In genomic region chr4:148805161-148805810, GRCm38 (mm10) we compare ENCODE assay signal across 8 mouse cellular contexts. TPM values are rescaled to one million over a fixed set of nuclear protein-coding genes. Genes with fewer than 3 reads are reported as not detected.
DNase-seq lines count a peak whose midpoint lies in the region; ATAC-seq lines count a peak whose summit lies in the region.

No protein-coding gene starts in this region.

- peak overlapping the region; percentile 100 for H3K4me2 ChIP-seq in embryonic facial prominence, embryonic 14.5 days (ENCODE audit: low read depth, low read length)
- peak overlapping the region; percentile 100 for H3K4me2 ChIP-seq in limb, embryonic 15.5 days
- peak overlapping the region; percentile 86 for H3K4me2 ChIP-seq in neural tube, embryonic 13.5 days

- peak; percentile 23 to 26 for DNase-seq in cerebellum, postnatal 10 days
- no peak for DNase-seq in cerebellum, postnatal 36 days
- DNase-seq in embryonic facial prominence, embryonic 14.5 days (ENCODE audit: low spot score): no peak
- peak; percentile 54 for DNase-seq in heart, postnatal 4 days
- DNase-seq in thymus, adult 18-20 months: no peak
- no peak for DNase-seq in right cerebral cortex, adult 2 months (ENCODE audit: low spot score in 2 of 2)

- peak overlapping the region; percentile 62 for H3K9ac ChIP-seq in embryonic facial prominence, embryonic 14.5 days (ENCODE audit: low read depth, low read length)
- H3K9ac ChIP-seq in limb, embryonic 15.5 days: peak overlapping the region; percentile 55; the same call in 1 of the 2 replicates
- H3K9ac ChIP-seq in neural tube, embryonic 13.5 days: peak overlapping the region; percentile 79

- peaks cover 11% of the 10 kb centered on the region for H3K4me1 ChIP-seq in embryonic facial prominence, embryonic 14.5 days (ENCODE audit: control insufficient read depth, insufficient read depth, low read length)
- peaks cover 36% of the 10 kb centered on the region for H3K4me1 ChIP-seq in limb, embryonic 15.5 days
- peaks cover 67% of the 10 kb centered on the region for H3K4me1 ChIP-seq in neural tube, embryonic 13.5 days (replicated peaks)

- 0% methylated on average over 33 of the region's 42 CpGs for WGBS in embryonic facial prominence, embryonic 14.5 days
- WGBS in limb, embryonic 15.5 days: under 1% methylated on average over 42 of the region's 42 CpGs
- WGBS in neural tube, embryonic 13.5 days: under 1% methylated on average over 42 of the region's 42 CpGs

- no peaks in the 10 kb centered on the region for H3K36me3 ChIP-seq in embryonic facial prominence, embryonic 14.5 days (ENCODE audit: control insufficient read depth, insufficient read depth, low read length)
- H3K36me3 ChIP-seq in limb, embryonic 15.5 days: no peaks in the 10 kb centered on the region
- no peaks in the 10 kb centered on the region for H3K36me3 ChIP-seq in neural tube, embryonic 13.5 days

- peaks cover 78% of the 10 kb centered on the region for H3K27me3 ChIP-seq in embryonic facial prominence, embryonic 14.5 days (replicated peaks; ENCODE audit: control insufficient read depth, insufficient read depth, low read length)
- peaks cover 89% of the 10 kb centered on the region for H3K27me3 ChIP-seq in limb, embryonic 15.5 days
- H3K27me3 ChIP-seq in neural tube, embryonic 13.5 days: peaks cover 86% of the 10 kb centered on the region

- ATAC-seq in embryonic facial prominence, embryonic 14.5 days (ENCODE audit: low read depth): no peak
- ATAC-seq in limb, embryonic 15.5 days (ENCODE audit: insufficient number of reproducible peaks, low FRiP score, low TSS enrichment, low read depth): no peak
- ATAC-seq in neural tube, embryonic 13.5 days (ENCODE audit: low read depth): 0 out of 2 replicates have a peak, but pooled peaks have one; percentile 7

- peak overlapping the region; percentile 62 for H3K4me3 ChIP-seq in embryonic facial prominence, embryonic 14.5 days (ENCODE audit: low read depth, low read length)
- peak overlapping the region; percentile 63 for H3K4me3 ChIP-seq in limb, embryonic 15.5 days
- H3K4me3 ChIP-seq in neural tube, embryonic 13.5 days: peak overlapping the region; percentile 55

- no peaks in the 10 kb centered on the region for H3K9me3 ChIP-seq in embryonic facial prominence, embryonic 14.5 days (ENCODE audit: control insufficient read depth, low read length)
- H3K9me3 ChIP-seq in limb, embryonic 15.5 days: no peaks in the 10 kb centered on the region
- no peaks in the 10 kb centered on the region for H3K9me3 ChIP-seq in neural tube, embryonic 13.5 days

- no peak overlapping the region for H3K27ac ChIP-seq in embryonic facial prominence, embryonic 14.5 days (replicated peaks; ENCODE audit: low read depth, low read length)
- peak overlapping the region; percentile 51; the same call in 1 of the 2 replicates for H3K27ac ChIP-seq in limb, embryonic 15.5 days
- H3K27ac ChIP-seq in neural tube, embryonic 13.5 days (replicated peaks): peak overlapping the region; percentile 84

RNA-seq across cellular contexts. Expression of gene Casz1, which starts 1.1 kb away (rescaled TPM):
- 7.8 and 7.9 TPM in 2 replicates for polyA plus RNA-seq in embryonic facial prominence, embryonic 14.5 days (2014; fragmentation: Nextera tagmentation; extraction: Ambion mirVana)
- total RNA-seq in heart, postnatal 4 days (2021): 10 to 100 TPM; 79.5 to 82.9 TPM
- 7.2 and 9.9 TPM in 2 replicates for polyA plus RNA-seq in limb, embryonic 15.5 days (2015; fragmentation: Nextera tagmentation; extraction: Ambion mirVana)
- 16.2 and 17.3 TPM in 2 replicates for polyA plus RNA-seq in neural tube, embryonic 13.5 days (2015; fragmentation: Nextera tagmentation; extraction: Ambion mirVana)

Comparison
In these comparisons a context has a peak if more than half of its experiments do, and no peak if none do; other contexts are left out.
1. DNase-seq: peak in cerebellum, postnatal 10 days (2 of 2) and heart, postnatal 4 days (single experiment); none in cerebellum, postnatal 36 days (0 of 2), embryonic facial prominence, embryonic 14.5 days (single experiment), thymus, adult 18-20 months (0 of 2) and right cerebral cortex, adult 2 months (0 of 2).
2. Peak in every context shown above with its lines, with median percentiles within 50 percentile points of each other: H3K4me2 ChIP-seq, H3K4me3 ChIP-seq and H3K9ac ChIP-seq.